Mouse (Mus musculus) thymus, postnatal 36 days (tissue): Measurements from ENCODE around the gene B4gat1.
"Not testable (repeated sequence)": the region's sequence is repeated elsewhere in the genome, so short reads cannot be mapped to it uniquely, and the experiment has no call there.

Source experiments
- DNase-seq, 2 experiments: peaks; one replicate each; pipeline ENCODE4 v3.0.0; 2022; ENCODE audit warnings: mixed read lengths in 2 of 2

B4gat1 gene

DNA sequence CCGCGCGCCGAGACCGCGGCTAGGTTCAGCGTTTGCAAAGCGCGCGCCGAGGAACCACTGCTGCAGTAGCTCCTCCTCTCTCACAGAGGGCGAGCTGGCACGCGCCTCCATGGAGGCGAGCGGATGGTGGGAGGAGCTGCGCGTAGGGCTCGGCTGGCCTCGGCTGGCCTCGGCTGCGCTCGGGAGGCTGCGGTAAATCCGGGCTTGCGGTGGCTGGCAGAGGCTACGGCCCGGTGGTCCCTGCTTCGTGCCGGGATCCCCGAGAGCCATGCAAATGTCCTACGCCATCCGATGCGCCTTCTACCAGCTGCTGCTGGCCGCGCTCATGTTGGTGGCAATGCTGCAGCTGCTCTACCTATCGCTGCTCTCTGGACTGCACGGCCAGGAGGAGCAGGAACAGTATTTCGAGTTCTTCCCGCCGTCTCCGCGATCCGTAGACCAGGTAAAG is at the start of gene B4gat1, which contains the start of gene AC124502.3:
B4gat1 (plus strand) TSS at position 118 of the 448 bp plus-strand sequence.
AC124502.3 (plus strand) TSS at position 183 of the 448 bp plus-strand sequence.
- DNase-seq = peak; percentile 85 to 90

DNA sequence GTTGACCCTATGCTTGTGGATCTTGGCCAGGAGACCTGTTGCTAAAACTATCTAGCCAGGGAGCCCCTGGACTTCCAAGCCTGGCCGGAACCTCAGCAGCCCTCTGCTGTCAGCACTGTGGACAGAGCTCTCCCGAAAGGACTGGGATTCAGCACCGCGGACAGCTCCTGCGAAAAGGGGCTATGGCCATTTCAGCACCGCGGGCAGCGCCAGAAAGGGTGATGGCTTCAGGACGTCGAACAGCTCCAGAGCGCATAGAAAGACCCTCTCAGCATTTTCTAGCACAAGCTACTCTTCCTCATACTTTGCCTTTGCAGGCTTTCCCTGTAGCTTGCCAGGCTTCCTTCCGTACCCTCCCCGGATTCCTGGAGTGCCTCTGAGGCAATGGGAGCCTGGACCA is 49.6 kb upstream of the B4gat1 start:
- peak; percentile 84 to 89 for DNase-seq

DNA sequence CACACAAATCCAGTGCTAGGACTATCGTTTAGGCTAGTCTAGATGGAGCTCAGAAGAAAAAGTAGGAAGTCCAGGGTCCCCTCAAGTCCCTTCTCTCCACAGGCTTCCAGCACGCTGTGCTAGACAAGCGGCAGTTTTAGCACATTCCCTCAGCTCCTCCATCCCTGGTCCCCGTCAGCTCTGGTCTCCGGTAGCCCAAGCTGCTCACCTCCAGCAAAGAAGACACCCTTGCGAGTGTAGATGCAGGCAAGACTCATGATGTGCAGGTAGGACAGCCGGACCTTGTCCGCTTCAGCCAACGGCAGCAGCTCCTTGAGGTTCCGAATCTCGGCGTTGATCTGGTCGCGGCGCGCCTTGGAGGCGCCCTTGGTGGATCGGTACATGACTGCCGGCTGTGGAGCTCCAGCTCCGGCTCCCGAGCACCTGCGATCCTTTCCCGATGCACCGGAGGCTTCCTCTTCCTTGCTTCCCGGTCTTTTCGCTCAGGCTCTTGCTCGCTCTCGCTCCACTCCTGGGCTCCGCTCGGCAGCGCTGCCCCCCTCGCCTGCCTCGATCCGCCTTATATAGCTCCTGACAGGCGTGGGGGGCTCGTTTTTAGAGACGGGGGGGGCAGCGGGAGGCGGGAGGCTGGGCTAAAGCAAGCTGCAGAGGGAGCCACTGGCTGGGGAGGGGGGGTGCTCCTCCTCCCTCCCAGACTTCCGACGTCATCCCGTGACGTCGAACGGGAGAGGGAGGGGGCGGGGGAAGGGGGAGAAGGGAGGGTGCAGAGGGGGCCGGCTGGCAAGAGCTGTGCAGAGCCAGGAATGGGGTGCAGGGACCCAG is 49.0 kb upstream of the B4gat1 start:
- no peak for DNase-seq

DNA sequence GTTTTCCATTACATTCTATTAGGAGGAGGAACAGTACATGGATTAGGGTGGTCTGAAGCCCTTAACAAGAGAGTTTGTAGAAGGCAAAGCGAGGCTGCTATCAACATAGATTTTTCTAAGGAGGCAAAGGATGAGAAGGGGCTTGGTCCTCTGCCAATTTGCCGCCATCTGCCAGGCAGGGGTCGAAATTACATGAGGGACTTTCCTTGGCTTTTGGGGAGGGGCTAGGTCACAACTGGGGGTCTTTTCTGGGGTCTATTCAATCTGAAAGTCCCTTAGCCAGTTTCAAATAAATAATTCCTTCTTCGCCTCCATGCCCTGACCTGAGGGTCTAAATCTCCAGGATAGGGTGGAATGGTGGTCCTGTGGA is 48.4 kb upstream of the B4gat1 start, which contains the start of gene Npas4:
Npas4 (minus strand) TSS at position 61 of the 370 bp plus-strand sequence.
- no peak for DNase-seq

DNA sequence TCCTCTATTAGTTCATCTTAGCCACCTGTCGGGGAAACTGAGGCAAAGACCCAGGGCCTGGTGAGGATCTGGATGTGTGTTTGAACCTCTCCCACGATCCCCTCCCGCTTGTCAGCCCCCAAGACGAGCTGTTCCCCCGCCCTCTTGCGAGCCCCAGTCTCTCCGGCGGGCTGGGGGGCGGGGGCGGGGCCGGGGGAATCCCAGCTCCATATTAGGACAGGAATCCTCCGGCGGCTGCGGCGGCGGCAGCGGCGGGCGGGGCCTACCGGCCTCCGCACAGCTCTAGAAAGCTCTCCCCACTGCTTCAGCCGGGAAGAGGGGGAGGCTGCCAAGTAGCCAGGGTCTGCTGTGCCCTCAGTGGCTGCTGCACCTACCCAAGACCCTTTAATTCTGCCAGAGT is 47.9 kb upstream of the B4gat1 start:
- DNase-seq = no peak

DNA sequence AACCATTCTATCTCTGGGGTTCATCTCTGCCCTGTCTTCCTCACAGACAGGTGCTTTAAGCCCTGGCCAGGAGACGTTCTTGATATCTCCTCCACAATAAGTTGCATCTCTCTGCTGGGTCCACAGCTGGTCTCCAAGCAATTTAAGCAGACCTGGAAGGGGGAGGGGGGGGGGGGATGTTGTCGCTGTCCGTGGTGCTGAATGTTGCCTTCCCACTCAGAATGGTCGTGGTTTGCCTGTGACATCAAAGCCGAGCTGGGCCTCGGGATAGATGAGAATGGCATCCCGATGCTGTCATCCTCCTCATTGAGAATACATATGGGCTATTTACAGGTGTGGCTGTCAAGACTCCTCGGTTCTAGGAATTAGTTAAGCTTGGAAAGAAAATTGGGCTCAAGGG is 46.3 kb upstream of the B4gat1 start:
- no peak for DNase-seq

DNA sequence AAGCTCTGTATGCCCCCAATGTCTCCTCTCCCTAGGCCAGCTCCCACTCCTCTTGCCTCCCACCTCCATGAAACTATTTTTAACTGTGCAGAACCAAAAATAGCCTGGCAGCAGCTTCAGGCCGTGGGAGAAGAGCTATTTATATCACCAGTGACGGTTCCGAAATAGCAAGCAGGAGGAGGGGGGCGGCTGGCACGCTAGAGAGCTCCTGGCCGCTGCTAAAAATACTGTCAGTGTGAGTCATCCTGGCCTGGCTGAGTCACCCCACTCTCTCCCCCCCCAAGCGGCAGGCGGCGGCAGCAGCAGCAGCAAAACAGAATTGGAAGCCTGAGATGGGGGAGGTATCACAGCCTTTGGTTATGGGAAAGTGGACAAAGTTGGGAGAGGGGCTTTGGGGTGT is 45.7 kb upstream of the B4gat1 start:
- DNase-seq = no peak

DNA sequence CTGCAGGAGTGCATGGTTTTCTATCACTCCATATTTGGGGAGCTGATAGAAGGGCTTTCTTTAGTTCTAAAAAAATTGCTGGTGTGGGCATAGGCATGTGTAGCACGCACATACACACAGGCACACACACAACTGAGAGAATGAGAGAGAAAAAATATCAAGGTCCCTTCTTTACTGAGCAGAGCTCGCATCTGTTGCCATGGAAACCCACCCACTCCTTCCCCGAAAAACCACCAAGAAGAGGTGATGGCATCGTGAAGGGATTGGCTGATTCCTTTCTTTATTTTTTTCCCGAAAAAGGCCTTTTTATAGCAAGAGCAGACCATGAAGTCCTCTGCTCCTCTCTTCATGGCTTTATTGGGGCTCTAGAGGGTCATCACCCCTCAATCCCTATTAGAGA is 44.6 kb upstream of the B4gat1 start:
- no peak for DNase-seq

DNA sequence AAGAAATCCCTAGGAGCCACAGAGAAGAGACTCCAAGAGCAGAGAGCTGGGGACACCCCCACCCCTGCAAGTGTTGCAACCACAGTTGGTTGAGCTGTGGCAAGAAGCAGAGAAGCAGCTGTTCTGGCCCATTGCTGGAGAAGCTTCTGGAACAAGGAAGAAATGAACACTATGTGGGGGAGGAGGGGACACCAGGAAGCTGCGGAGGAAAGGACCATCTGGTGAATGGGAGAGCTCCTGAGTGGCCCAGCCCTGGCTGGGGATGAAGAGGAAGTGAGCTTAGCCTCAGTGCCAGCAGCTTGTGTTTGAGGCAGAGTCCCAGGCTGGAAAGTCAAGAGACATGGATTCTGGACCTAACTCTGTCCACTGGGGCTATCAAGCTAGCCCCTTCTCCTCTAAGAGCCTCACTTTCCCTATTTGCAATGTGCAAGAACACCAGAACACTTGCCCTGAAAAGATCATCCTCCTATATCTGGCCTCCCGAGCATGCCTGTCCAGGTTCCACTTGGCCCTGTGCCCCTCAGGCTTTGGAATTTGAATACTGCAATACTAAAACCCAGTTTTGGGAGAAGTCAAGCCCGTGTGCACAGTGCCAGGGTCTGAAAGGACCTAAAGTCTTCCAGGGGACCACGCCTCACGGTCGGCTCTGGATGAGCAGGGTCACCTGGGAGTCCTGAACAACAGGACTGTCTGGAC is 39.0 kb upstream of the B4gat1 start:
- DNase-seq = no peak

DNA sequence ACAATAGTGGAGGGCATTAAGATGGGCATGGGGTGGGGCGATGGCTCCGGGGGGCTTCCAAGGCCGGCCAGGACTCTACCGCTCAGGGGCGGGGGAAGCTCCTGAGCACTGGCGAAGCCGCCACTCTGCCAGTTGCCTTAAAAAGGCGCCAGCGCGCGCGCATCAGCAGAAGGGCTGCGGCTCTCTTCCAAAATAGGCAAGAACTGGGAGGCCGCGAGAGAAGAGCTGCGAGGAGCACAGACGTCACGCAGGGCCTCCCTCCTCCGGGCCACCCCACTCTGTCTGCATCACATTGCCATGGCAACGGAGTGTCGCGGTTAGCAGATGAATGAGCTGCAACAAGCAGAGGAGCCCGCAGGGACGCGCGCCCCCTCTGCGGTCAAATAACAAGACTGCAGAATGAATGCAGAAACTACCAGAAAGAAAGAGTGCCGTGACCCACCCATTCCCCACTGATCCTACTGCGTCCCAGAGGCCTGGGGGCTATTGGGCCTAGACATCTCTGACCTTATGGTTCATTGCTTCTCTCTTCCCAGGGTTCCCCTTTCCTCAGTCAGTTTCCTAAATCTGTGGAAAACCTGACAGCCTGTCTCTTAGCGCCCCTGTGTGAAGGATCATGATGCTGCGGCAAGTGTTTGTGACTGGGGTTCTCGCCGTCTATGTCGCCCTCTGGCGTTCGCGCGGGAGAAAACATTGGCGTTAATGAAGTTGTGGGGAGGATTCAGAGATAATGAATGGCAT is 36.8 kb upstream of the B4gat1 start:
- peak; percentile 72 to 86 for DNase-seq

DNA sequence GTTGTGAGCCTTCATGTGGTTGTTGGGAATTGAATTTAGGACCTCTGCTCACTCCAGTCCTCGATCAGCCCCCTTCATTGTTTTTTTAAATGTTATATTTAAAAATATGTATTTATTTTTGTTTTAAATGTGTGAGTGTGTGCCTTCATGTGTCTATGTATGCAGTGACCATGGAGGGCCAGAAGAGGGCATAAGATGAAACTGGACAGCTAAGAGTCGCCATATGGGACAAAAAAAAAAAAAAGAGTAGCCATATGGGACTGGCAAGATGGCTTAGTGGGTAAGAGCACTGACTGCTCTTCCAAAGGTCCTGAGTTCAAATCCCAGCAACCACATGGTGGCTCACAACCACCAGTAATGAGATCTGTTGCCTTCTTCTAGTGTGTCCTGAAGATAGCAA is 35.0 kb upstream of the B4gat1 start:
- DNase-seq = not testable (repeated sequence)

DNA sequence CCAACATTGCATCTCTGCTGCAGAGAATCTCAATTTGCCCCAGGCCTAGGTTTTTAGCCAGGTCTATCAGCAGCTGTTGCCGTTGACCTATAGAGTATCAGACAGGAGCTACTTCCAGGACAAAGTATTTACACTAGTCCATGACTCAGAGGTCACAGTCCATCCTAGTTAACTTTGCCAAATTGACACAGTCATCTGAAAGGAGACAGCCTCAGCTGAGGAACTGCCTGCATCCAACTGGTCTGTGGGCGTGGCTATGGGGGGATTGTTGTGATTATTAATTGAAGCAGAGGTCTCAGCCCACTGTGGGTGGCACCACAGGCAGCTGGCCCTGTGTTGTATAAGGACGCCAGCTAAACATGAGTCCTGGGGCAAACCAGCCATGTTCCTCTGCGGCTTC is 33.7 kb upstream of the B4gat1 start:
- no peak for DNase-seq

DNA sequence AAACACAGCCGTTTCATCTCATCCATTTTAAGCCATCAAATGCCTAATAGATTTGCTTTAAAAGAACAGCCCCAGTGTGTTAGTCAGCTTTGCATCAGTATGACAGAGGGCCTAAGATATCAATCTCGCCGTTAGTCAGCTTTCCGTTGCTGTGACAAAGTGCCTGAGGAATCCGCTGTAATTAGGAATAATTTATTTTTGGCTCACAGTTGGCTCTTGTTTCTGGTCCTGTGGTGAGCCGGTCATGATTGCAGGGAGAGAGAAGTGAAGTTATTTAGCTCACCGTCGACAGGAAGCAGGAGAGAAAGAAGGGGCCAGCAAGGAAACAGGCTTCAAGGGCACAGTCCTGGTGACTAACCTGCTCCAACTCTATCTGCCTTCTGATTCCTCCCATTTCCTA is 25.5 kb upstream of the B4gat1 start:
- DNase-seq = no peak

DNA sequence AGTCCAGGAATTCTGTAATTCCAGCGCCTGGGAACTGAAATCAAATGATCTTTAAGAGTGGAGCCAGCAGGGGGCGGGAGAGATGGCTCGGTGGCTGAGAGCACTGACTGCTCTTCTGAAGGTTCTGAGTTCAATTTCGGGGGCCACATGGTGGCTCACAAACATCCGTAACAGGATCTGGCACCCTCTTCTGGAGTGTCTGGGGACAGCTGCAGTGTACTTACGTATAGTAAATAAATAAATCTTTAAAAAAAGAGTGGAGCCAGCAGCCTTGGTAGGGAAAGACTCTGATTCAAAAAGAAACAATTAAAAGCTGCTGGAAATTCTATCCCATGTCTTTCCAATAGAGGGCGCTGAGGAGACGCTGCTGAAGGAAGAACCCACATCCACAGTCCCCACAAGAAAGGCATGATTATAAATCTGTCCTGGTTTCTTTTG is 23.6 kb upstream of the B4gat1 start:
- DNase-seq = no peak

DNA sequence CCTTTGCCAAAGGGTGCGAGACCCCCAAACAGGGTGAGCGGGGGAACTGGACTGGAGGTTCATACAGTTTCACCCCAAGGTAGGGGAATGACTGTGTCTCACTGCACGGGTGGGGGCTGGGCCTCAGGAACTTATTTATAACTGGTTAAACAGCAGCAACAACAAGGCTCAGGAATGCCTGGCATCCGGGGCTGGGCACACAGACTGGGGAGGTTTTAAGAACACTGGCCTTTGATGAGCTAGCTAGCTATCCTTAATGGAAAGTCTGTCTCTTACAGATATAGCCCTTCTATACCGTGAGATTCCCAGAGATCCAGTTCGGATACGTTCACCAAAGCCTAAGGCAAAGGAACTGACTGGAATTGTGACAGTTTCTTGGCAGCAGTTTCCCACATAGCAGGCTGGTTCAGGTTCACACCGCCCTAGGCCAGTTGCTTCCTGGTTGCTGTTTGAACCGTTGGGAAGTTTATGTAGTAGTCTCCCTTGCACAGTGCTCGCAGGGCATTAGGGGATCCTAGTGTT is 22.3 kb upstream of the B4gat1 start:
- DNase-seq = no peak

DNA sequence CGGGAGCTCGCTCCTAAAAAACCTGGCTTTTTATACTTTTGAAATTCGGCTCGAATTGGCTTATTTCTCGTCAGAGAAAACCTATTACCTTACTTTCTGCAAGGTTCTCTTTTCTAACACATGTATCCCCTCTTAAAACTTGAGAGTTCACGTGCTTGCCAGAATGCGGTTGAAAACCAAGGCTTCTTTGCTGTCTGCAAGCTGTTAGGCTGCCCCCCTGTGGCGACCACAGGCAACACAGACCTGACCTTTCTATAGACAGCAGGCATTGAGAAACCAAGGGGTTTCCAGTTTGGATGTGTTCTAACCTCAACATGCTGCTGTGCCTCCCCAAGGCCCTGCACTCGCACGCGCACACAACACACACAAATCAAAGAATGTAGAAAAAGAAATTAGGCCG is 21.8 kb upstream of the B4gat1 start:
- DNase-seq = peak; percentile 69 to 74

DNA sequence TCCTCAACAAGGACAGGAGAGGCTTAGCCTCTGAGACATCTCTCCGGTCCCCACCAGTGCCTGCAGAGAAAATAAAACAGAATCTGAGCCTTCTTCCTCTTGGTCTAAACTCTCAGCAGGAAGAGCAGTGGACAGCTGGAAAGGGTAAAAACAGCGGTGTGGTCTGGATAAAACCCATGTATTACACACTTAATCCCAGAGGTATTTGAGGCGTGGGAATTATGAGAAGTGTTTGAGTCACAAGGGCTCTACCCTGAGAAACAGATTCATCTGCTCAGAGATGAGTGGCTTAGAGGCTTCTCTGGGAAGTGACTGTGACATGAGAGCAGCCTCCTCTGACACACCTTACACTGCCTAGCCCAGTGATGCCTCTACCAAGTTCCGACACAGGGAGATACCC is 21.0 kb upstream of the B4gat1 start:
- DNase-seq = no peak

DNA sequence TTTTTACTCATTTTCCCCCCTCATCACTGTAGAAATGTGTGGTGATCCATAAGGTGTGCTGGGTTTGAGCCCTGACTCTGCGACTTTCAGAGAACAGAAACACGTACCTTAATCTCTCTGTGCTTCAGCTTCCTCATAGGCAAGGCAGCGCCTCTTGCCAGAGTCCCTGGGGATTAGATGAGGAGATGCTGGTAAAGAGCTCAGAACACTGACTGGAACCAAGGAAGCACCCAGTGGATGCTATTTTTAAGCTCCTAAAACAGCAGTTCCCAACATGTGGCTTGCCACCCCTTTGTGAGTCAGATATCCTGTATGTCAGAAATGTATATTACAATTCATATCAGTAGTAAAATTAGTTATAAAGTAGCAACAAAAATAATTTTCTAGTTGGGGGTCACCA is 20.4 kb upstream of the B4gat1 start:
- no peak for DNase-seq

DNA sequence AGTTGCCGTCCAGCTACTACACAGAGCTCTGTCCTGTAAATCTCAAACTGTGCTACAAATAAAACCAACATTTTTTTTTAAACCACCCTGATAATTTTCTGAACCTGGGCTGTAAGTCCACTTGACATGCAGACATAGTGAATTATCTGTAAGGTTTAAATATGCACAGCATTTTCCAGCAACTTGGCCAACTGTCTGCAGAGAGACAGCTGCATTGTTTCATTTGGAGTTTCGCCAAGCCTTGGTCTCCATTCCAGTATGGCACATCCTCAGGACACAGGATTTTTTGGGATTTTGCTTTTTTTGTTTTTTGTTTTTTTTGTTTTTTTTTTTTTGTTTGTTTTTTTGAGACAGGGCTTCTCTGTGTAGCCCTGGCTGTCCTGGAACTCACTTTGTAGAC is 17.2 kb upstream of the B4gat1 start:
- DNase-seq = no peak

DNA sequence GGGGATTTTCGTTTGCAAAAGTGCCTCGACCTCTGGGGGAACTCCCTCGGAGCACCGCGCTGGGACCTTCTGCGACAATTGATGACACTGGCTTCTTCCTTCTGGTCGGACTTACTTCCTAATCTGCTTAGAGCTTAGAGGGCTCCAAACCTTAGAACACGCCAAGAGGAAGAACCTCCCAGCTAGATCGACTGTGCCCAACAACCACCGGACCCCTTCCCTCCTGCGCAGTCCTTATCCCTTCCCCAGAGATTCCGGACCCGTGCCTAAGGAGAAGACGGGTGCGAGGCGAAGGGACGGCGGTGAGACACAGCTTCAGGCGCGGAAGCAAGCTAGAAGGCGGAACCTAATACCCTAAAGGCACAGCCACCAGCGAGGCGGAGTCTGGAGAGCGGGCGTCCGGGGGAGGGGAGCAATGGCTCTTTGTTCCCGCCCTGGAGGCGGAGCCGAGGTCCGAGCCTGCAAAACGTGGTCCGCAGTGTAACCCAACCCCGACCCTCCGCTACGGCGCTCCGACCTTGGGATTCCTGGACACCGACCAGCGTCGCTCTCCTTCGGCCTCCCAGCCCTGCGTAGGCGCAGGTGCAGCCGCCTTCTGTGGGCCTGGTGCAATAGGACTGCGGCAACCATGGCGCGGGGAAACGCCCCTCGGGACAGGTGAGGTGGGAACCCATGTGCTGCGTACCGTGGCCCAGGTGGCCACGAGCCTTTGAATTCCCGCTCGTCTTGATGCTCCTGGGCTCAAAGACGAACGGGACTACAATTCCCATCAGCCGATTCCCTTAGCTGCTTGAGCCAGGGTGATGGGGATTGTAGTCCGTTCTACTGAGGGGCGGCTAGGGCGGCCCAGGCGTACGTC is 14.8 kb upstream of the B4gat1 start, which contains the start of gene Slc29a2:
Slc29a2 (plus strand) TSS at position 240 of the 859 bp plus-strand sequence.
- peak; percentile 85 to 89 for DNase-seq

DNA sequence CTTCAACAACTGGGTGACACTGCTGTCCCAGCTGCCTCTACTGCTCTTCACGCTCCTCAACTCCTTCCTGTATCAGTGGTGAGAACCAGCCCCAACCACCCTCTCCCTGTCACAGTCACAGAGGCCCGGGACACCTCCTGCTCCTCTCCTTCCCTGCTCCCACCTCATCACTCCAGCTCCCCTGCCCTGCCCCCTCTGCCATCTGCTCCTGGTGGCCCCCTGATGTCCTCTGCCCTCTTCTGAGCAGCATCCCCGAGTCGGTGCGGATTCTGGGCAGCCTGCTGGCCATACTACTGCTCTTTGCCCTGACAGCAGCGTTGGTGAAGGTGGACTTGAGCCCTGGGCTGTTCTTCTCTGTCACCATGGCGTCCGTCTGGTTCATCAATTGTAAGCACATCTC is 12.5 kb upstream of the B4gat1 start:
- no peak for DNase-seq

DNA sequence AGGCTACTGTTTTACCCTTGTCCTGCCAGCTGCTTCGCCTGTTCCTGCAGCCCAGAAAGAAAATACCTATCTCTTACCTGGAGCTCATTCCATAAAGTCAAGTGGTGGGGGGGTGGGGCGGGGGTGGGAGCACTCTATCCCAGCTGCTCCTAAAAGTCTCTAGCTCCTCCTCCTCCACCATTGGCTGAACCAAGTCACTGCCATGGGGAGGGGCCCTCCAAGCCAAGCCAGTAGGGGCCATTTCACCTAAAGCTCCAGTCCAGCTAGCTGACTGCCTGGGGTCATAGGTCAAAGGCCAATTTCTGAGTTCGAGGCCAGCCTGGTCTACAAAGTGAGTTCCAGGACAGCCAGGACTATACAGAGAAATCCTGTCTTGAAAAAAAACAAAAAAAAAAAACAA is 5.9 kb upstream of the B4gat1 start:
- DNase-seq = no peak
